Mouse (Mus musculus): ENCODE measurements around the gene Nr5a2.

The Nr5a2 gene

GRCm38 (mm10) chr1:136948511-136949275 is 11.6 kb downstream of the Nr5a2 start:
- no peak for DNase-seq (ENCODE audit: low spot score)

- DNase-seq (ENCODE audit: low spot score): no peak
Measured at GRCm38 (mm10) chr1:136948127-136948422, 12.2 kb downstream of the Nr5a2 start.

GRCm38 (mm10) chr1:136947394-136948126 is 12.7 kb downstream of the Nr5a2 start:
- DNase-seq (ENCODE audit: low spot score): no peak

DNA sequence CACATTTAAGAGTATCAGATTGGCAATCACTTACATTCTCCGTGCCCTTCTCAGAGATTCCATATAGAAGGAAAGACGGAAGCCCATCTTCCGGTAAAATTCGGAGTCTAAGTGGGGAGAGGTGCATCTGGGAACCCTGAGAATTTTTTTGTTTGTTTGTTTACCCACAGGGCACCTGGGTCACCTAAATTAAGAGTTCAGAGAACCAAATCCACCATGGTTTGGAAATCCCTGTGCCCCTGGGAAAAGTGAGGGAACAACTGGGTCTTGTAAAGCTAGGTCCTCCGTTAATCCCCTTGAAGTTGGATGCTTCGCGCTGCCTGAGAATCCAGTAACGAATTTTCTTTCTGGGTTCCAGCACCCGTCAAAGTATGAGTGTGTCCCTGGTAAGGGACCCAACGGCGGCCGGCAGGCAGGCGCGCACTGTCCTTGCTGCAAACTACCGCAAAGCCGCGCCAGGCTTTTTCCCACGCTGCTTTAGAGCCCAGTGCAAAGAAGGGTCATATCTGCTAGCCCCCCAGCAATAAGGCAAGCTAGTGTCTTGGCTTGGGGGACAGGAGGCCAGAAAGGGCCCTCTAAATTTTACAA is 13.3 kb downstream of the Nr5a2 start:
- DNase-seq (ENCODE audit: low spot score): no peak

DNA sequence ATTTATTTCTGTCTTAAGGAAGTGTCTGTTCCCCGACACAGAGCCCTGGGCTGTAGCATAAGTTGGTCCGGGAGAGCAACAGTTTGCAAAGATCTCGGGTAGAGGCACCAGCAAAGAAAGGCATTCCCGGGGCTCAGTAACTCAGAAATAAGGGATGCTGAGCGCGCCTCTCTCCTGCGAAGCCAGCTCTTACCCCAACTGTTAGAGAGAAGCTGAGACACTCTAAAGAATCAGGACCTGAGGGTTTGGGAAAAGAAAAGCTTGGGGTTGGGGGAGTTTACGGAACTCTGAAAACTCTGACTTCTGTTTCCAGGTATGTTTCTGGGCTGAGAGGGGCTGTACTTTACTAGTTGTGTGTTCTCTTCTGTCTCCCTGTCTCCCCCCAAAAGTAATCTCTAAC is 13.8 kb downstream of the Nr5a2 start:
- no peak for DNase-seq (ENCODE audit: low spot score)

DNA sequence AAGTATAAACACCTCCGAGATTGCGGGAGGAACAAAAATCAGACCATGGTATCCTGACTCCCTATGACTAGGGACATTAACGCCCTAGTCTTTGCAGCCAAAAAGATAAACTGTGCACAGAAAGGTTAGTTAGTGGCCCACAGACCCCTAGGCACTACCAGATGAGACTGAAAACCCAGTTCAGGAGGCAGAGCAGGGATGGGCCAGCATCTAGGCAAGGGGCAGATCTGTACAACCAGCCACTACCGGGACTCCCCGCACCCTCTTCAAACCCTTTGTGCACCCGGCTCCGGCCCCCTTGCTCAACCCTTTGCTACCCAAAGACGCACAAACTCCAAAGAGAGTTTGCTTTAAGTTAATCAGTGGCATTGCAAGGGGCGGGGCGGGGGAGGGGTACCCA is 14.4 kb downstream of the Nr5a2 start:
- no peak for DNase-seq (ENCODE audit: low spot score)

GRCm38 (mm10) chr1:136945426-136945825 is 14.8 kb downstream of the Nr5a2 start:
- DNase-seq (ENCODE audit: low spot score): no peak

DNA sequence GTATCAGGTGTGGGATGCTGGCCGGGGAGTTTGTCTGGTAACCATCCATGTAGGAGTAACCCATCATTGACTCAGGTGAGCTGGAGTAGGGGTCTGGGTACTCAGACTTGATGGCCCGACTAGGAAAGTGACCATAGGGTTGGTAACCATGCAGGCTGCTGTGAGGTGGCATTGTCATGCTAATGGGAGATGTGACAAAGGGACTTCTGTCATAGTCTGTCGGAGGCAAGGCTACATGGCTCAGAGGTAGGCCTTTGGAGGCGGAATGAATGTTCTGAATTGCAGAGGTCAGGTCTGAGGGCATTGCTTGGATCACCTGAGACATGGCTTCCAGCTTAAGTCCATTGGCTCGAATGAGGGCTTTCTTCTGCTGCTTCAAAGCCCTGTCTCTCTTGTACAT is 19.6 kb downstream of the Nr5a2 start:
- no peak for DNase-seq (ENCODE audit: low spot score)

GRCm38 (mm10) chr1:136939220-136939619 is 21.0 kb downstream of the Nr5a2 start:
- no peak for DNase-seq (ENCODE audit: low spot score)

DNA sequence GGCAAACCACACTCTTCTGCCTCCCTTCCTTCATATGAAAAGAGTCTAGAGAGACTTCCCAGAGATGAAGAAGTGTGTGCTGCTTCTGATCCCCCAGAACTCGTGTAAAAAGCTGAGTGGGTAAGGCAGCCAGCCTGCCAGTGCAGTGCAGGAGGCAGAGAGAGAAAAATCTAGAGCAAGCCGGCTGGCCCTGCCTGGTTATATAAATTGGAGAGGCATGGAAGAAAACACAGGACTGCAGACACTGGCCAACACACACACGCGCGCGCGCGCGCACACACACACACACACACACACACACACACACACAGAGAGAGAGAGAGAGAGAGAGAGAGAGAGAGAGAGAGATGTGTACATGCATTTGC is 24.3 kb downstream of the Nr5a2 start:
- DNase-seq (ENCODE audit: low spot score): no peak

GRCm38 (mm10) chr1:136935316-136935959 is 24.8 kb downstream of the Nr5a2 start:
- no peak for DNase-seq (ENCODE audit: low spot score)

GRCm38 (mm10) chr1:136934051-136934450 is 26.2 kb downstream of the Nr5a2 start:
- no peak for DNase-seq (ENCODE audit: low spot score)

GRCm38 (mm10) chr1:136931026-136931425 is 29.2 kb downstream of the Nr5a2 start:
- no peak for DNase-seq (ENCODE audit: low spot score)

DNA sequence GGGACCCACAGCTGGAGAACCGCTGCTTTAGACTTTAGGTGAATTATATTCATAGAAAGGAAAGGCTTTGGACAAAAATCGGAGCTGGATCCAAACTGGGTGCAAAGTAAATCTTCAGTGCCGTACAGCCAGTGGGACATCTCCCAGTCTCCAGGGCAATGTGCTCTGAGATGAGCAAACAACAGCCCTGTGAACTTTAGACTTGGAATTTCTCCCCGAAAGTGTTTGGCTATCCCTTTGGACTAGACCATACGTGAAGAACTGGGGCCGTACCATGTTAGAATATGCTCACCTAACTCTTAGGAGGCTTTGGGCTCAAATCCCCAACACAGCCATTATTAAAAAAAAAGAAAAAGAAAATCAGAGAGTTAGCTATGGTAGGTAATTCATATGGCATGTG is 30.5 kb downstream of the Nr5a2 start:
- no peak for DNase-seq (ENCODE audit: low spot score)

DNA sequence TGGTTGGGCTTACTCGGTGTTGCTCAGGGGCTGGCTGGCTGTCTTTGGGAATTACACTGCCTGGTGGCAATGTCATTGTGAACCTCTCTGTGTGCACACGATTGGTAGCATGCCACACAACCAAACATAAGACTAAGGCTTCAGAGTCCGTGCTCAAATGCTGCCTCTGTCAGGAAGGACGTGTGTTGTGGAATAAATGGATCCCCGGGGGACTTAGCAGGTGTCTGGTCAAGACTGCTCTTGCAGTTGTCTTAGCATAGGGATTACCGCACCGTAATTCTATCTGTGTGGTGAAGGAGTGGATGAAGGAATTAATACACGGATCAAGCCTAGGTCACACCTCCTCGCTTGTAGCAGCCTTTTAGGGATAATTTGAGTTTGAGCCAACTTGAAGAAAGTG is 32.8 kb downstream of the Nr5a2 start:
- no peak for DNase-seq (ENCODE audit: low spot score)

DNA sequence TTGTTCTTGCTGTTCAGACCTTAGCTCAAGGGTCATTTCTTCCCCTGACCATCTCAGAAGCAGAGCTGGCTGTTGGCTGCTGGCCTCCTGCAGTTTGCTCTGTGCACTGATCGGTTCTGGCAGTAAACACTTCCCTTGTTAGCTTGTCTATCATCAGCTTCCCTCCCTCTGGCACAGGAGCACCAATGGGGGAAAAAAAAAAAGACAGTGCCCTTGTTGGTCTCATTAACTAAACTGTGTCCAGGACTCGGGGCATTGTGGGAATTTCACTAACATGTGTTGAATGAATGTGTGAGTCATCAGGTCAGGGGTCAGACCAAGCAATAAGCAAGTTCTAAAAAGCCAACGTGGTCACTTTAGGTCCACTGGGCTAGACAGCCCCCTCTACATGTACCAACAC is 34.2 kb downstream of the Nr5a2 start:
- DNase-seq (ENCODE audit: low spot score): no peak

- no peak for DNase-seq (ENCODE audit: low spot score)
Measured at GRCm38 (mm10) chr1:136920089-136920488, 40.2 kb downstream of the Nr5a2 start.

GRCm38 (mm10) chr1:136918791-136919190 is 41.5 kb downstream of the Nr5a2 start:
- no peak for DNase-seq (ENCODE audit: low spot score)

GRCm38 (mm10) chr1:136915438-136915837 is 44.8 kb downstream of the Nr5a2 start:
- peak; percentile 32 for DNase-seq (ENCODE audit: low spot score)

DNA sequence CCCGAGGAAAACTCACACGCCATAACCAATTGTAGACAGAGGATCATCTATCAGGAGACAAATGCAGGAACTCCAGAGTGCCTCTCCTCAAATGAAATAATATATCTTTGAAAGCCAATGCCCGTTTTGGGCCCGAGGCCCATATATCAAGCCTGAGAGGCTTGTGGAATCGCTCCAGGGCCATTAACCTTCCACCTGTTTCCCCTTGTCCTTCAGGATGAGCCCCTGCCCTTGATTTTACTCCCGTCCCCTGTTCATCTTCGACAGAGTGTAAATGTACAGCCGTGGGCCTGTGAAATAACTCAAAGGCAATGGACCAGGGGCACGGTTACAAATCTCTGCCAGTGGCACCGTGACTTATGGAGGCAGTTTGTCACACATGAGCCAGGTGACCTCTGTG is 48.3 kb downstream of the Nr5a2 start:
- DNase-seq (ENCODE audit: low spot score): no peak

DNA sequence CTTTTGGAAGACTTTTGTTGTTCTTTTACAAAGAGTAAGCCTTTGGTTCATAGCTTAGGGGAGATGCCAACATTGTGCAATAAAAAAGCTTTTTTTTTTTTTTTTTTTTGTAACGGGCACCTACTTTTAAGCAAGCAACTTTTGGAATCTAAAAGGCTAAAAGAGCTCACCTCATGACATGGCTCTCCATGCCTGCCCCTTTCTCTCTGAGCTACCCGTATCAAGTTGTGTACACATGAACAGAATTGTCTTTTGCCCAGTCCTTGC is 48.7 kb downstream of the Nr5a2 start:
- no peak for DNase-seq (ENCODE audit: low spot score)

GRCm38 (mm10) chr1:136910741-136911593 is 49.3 kb downstream of the Nr5a2 start:
- DNase-seq (ENCODE audit: low spot score): no peak
